Mouse (Mus musculus) heart, embryonic 16.5 days (tissue): ENCODE data around the gene Sesn1. TPM values are rescaled to one million over a fixed set of nuclear protein-coding genes. Genes with fewer than 3 reads are reported as not detected.

Source experiments
- ATAC-seq: fragments of 200-750 bp; cut with Nextera tagmentation; replicated peaks from 2 replicates; pipeline ENCODE4 v1.8.0; 2017; ENCODE audit warnings: moderate number of reproducible peaks; ENCODE audit not compliant: insufficient read depth, low FRiP score; ENCODE audit errors: extremely low read depth
- H3K27ac ChIP-seq: fragments of 300-500 bp; sonication (generic); 2 replicates; pipeline ENCODE4 v1.5.1; 2014; ENCODE audit warnings: mild to moderate bottlenecking, low read length, control low read depth, moderate library complexity
- H3K27me3 ChIP-seq: fragments of 300-500 bp; sonication (generic); 2 replicates; pipeline ENCODE4 v1.6.1; 2014; ENCODE audit warnings: low read length, mixed read lengths; ENCODE audit not compliant: control insufficient read depth, insufficient read depth
- H3K36me3 ChIP-seq: fragments of 300-500 bp; sonication (generic); 2 replicates; pipeline ENCODE4 v1.6.1; 2014; ENCODE audit not compliant: control insufficient read depth, insufficient read depth
- H3K4me1 ChIP-seq: fragments of 300-500 bp; sonication (generic); 2 replicates; pipeline ENCODE4 v1.6.1; 2014; ENCODE audit warnings: low read length, mixed read lengths; ENCODE audit not compliant: control insufficient read depth, insufficient read depth
- H3K4me2 ChIP-seq: fragments of 300-500 bp; sonication (generic); 2 replicates; pipeline ENCODE4 v1.6.1; 2014; ENCODE audit warnings: low read depth, mild to moderate bottlenecking, control low read depth, low read length
- H3K4me3 ChIP-seq: fragments of 300-500 bp; sonication (generic); 2 replicates; pipeline ENCODE4 v1.5.1; 2014; ENCODE audit warnings: mild to moderate bottlenecking, control low read depth, low read length
- H3K9ac ChIP-seq: fragments of 300-500 bp; sonication (generic); 2 replicates; pipeline ENCODE4 v1.6.1; 2014; ENCODE audit warnings: low read length, control low read depth
- H3K9me3 ChIP-seq: fragments of 300-500 bp; sonication (generic); replicated peaks from 2 replicates; pipeline ENCODE4 v1.6.1; 2016; ENCODE audit warnings: low read length; ENCODE audit not compliant: control insufficient read depth
- WGBS: fragments of 180-500 bp; shearing (Covaris S2); extraction: QIAGEN DNeasy Blood & Tissue Kit; methylation state at CpG from one replicate; pipeline ENCODE4 v1.1.7; 2014; 5-methylcytosine and 5-hydroxymethylcytosine counted together
- polyA plus RNA-seq: library from polyadenylated mRNA; unstranded; fragments of >200 nt; fragmentation: Nextera tagmentation; extraction: Ambion mirVana; gene quantifications from 2 replicates; pipeline ENCODE4 v1.2.1, GENCODE M21; 2015

The Sesn1 gene
- polyA plus RNA-seq, 1 experiment from 2014 or later = 45.2 TPM

DNA sequence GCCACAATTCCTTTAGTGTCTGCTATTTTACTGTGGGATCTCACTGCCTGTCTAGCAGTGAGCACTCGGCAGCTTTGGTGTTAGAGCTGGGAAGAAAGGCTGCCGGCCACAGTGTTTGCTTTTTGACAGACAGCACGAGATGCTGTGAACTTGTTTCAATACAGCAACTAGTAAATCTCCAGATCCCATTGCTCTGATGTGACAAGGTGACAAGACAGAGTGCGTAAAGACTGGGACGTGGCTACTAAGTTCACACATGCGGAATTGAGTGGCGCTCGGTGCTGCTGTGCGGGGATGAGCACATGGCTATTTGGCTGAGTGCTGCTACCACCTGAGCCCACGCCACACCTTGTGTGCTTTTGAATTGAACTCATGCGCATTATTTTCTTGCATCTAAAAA lies 97.7 kb downstream of the Sesn1 start:
- Histone ChIP-seq H3K9me3 (no peaks in the 10 kb centered on the region), H3K27ac (no peak overlapping the region), H3K9ac (no peak overlapping the region), H3K4me2 (no peak overlapping the region), H3K27me3 (no peaks in the 10 kb centered on the region), H3K4me3 (no peak overlapping the region), H3K4me1 (0 out of 2 replicates have a peak, but pooled peaks cover 2% of the 10 kb centered on the region), H3K36me3 (peaks cover 37% of the 10 kb centered on the region)
- no peak for ATAC-seq
- 88% methylated on average over 11 of the region's 11 CpGs for WGBS

DNA sequence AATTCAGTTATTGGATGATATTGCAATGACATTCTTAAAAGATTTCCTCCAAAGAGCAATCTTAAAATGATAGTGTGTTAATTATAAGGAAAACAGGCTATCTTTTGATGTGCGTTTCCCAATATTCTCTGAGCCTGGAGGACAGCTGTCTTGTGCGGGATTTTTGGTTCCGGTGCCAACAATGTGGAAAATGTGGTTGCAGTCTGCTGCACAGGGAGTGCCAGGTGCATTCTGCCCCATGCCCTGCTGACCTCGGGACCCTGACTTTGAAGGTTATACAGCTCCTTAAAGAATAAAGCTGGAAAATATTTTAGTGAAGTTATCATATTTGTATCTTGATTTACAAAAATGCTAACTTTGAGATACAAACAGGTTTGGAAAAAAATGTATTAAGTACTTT lies 98.2 kb downstream of the Sesn1 start:
- no peak overlapping the region for H3K27ac ChIP-seq
- 74% methylated on average over 4 of the region's 4 CpGs for WGBS
- H3K4me2 ChIP-seq = no peak overlapping the region
- H3K4me3 ChIP-seq = no peak overlapping the region
- peaks cover 35% of the 10 kb centered on the region for H3K36me3 ChIP-seq
- H3K9me3 ChIP-seq = no peaks in the 10 kb centered on the region
- H3K27me3 ChIP-seq = no peaks in the 10 kb centered on the region
- no peak overlapping the region for H3K9ac ChIP-seq
- 0 out of 2 replicates have a peak, but pooled peaks cover 2% of the 10 kb centered on the region for H3K4me1 ChIP-seq
- ATAC-seq = no peak

DNA sequence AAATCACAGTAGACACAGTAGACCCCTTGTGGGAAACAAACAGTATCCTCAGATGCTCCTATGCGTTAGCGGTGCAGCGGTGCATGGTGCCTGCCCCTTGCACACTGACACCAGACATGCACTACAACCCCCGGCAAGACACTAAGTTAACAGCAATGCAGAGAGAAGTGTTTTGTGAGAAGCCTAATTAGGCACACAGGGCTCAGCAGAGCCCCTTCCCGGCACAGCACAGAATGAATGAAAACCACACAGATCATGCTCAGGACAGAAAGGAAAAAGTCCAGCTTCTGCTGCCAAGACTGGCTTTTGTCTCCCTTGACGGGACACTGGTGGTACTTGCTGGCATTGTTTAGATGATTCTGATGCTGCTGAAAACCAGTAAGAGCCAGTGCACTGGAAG lies 99.2 kb downstream of the Sesn1 start:
- Histone ChIP-seq H3K9me3 (no peaks in the 10 kb centered on the region), H3K27ac (no peak overlapping the region), H3K36me3 (peaks cover 32% of the 10 kb centered on the region), H3K27me3 (no peaks in the 10 kb centered on the region), H3K4me2 (no peak overlapping the region), H3K4me1 (0 out of 2 replicates have a peak, but pooled peaks cover 2% of the 10 kb centered on the region), H3K4me3 (no peak overlapping the region), H3K9ac (no peak overlapping the region)
- no peak for ATAC-seq
- WGBS = 80% methylated on average over 6 of the region's 6 CpGs

DNA sequence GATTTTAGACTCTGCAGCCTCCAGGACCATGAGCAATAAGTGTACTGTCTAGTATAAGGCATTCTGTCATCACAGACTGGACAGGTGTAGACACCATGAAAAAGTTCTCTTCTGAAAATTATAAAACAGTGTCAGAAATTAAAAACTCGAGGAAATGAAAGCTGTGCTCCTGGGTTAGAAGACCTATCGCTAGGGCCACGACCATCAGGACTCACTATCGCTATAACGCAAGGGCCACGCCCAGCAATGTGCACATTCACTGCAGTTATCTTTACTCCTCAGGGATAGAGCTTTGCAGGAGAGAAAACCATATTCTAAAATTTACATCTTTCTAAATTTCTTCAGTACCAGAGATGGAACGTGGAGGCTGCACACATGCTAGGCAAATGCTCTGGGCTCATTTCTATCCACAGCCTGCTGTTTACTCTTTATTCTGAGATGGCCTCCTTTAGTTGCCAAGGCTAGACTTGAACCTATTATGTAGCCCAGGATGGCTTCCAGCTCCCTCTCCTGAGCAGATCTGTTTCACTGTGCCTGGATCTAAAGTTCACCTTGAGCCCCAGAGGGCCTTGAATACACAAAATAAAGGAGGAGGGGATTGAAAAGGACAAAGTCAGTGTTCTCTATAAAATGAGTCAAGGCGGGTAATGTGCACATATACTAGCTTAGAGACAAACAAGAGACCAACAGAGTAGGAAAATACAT lies 102.7 kb downstream of the Sesn1 start:
- Histone ChIP-seq H3K27me3 (no peaks in the 10 kb centered on the region), H3K36me3 (peaks cover 11% of the 10 kb centered on the region), H3K4me2 (no peak overlapping the region), H3K9me3 (no peaks in the 10 kb centered on the region), H3K4me3 (no peak overlapping the region), H3K4me1 (0 out of 2 replicates have a peak, but pooled peaks cover 2% of the 10 kb centered on the region), H3K27ac (no peak overlapping the region), H3K9ac (no peak overlapping the region)
- no peak for ATAC-seq
- 85% methylated on average over 8 of the region's 8 CpGs for WGBS

DNA sequence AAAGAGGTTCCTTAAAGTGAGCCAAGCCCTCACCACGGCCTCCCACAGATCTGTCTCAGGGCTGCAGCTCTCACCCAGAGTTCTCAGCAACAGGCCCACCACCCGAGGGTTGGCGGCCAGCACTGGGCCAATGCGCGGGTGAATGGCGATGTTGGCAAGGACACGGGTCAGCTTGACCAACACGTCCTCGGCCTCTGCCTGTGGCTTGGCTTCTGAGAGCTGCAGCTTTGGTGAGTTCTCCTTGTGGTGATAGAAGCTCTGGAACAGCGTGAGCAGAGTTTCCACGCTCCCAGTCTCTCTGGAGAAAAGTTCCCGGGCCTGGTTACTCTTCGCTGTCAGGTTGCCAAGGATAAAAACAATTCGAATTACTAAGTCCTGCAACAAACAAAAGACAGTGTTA lies 117.0 kb downstream of the Sesn1 start:
- no peak overlapping the region for H3K9ac ChIP-seq
- H3K36me3 ChIP-seq = no peaks in the 10 kb centered on the region
- ATAC-seq = no peak
- no peaks in the 10 kb centered on the region for H3K27me3 ChIP-seq
- no peak overlapping the region for H3K27ac ChIP-seq
- H3K4me1 ChIP-seq = peaks cover 9% of the 10 kb centered on the region
- no peak overlapping the region for H3K4me2 ChIP-seq
- H3K9me3 ChIP-seq = no peaks in the 10 kb centered on the region
- H3K4me3 ChIP-seq = no peak overlapping the region
- WGBS = 81% methylated on average over 14 of the region's 14 CpGs

DNA sequence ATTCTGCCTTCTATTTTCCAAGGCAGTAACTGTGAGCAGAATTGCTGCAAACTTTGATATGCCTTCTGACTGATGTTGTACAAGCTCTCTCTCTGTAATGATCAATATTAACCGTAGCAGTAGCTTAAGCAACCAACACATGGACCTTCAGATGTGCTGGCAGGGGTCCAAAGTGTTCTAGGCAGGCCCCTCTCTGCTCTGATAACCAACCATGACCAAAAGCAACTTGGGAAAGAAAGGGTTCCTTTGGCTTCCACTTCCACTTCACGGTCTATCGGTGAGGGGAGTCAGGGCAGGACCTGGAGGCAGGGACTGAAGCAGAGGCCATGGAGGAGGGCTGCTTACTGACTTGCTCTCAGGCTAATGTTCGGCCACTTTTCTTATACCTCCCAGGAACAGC lies 121.2 kb downstream of the Sesn1 start:
- Histone ChIP-seq H3K9me3 (no peaks in the 10 kb centered on the region), H3K36me3 (no peaks in the 10 kb centered on the region), H3K9ac (no peak overlapping the region), H3K4me3 (no peak overlapping the region), H3K27me3 (no peaks in the 10 kb centered on the region), H3K27ac (no peak overlapping the region), H3K4me2 (no peak overlapping the region), H3K4me1 (peaks cover 41% of the 10 kb centered on the region)
- ATAC-seq = no peak
- 44% methylated on average over 4 of the region's 4 CpGs for WGBS

DNA sequence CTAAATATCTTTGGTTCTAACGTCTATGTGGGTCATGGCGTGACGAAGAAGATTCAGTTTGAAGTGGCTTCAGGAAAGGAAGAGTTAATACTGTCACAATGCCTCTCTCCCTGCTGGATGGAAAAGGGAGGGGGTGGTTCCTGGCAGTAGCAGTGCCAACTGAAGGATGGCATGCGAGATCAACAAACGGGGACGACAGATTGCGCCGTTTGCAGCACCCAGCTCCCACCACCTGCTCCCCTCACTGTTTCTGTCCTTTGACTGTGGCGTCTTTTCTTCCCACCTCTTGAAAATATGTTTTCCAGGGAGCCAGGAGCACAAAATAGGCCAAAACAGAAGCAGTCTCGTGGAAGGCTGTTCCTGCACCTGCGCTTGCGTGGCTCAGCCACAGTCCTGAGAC lies 122.2 kb downstream of the Sesn1 start:
- no peak overlapping the region for H3K4me3 ChIP-seq
- H3K36me3 ChIP-seq = no peaks in the 10 kb centered on the region
- H3K27ac ChIP-seq = no peak overlapping the region
- no peak overlapping the region for H3K4me2 ChIP-seq
- ATAC-seq = no peak
- H3K9ac ChIP-seq = no peak overlapping the region
- 61% methylated on average over 12 of the region's 12 CpGs for WGBS
- no peaks in the 10 kb centered on the region for H3K9me3 ChIP-seq
- peaks cover 51% of the 10 kb centered on the region for H3K4me1 ChIP-seq
- no peaks in the 10 kb centered on the region for H3K27me3 ChIP-seq

DNA sequence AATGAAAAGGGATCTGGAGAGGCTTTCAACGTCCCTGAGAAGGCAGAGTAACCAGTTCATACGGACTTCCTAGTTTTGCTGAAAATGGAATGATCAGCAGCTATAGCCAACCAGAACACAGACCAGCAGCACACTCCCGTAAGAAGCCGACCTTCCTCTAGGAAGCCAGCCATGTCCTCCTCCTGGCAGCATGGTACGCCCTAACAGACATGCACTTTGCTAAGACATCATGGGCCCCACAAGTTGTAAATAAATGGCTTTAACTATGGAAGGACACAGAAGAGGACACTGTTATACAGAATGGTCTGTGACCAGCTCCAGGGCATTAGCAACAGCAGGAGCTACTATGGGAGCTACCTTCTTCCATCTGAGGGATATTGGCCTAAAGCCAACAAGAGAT lies 123.2 kb downstream of the Sesn1 start:
- no peaks in the 10 kb centered on the region for H3K27me3 ChIP-seq
- H3K4me1 ChIP-seq = peaks cover 59% of the 10 kb centered on the region
- 80% methylated on average over 5 of the region's 5 CpGs for WGBS
- no peaks in the 10 kb centered on the region for H3K9me3 ChIP-seq
- H3K4me2 ChIP-seq = no peak overlapping the region
- peak overlapping the region; percentile 97 for H3K27ac ChIP-seq
- no peak overlapping the region for H3K4me3 ChIP-seq
- no peaks in the 10 kb centered on the region for H3K36me3 ChIP-seq
- no peak for ATAC-seq
- H3K9ac ChIP-seq = no peak overlapping the region

DNA sequence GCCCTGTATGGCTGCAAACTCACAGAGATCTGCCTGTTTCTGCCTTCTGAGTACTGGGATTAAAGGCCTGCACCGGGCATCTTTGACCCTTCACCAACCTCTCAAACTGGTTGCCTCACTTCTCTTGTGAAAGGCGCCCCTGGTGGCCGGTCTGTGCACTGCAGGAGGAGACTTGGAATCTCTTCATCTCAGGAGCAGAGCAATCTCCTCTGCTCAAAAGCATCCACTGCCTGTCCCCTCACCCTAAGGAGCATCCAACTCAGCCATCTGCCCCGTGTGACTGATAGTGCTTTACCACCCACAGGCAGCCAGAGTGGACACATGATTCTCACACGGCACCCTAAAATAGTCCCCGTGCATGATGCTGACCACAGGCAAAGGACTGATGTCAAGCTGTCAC lies 123.8 kb downstream of the Sesn1 start:
- Histone ChIP-seq H3K9me3 (no peaks in the 10 kb centered on the region), H3K36me3 (no peaks in the 10 kb centered on the region), H3K4me1 (peaks cover 59% of the 10 kb centered on the region), H3K27me3 (no peaks in the 10 kb centered on the region), H3K4me3 (no peak overlapping the region), H3K27ac (peak overlapping the region; percentile 97), H3K4me2 (no peak overlapping the region), H3K9ac (no peak overlapping the region)
- WGBS = 48% methylated on average over 6 of the region's 6 CpGs
- ATAC-seq = no peak
